Mouse (Mus musculus) thymus, adult 2 months (tissue): Measurements from ENCODE around the gene Tenm4.

Experiments used
- CTCF ChIP-seq: fragments of 200-500 bp; IDR thresholded peaks from 2 replicates; pipeline ENCODE4 v1.5.1; 2012; ENCODE audit warnings: mild to moderate bottlenecking, control low read depth, low read length, moderate library complexity, borderline replicate concordance; ENCODE audit not compliant: control insufficient read depth, poor library complexity, insufficient read depth; ENCODE audit errors: extremely low read depth
- POLR2A ChIP-seq: fragments of 200-500 bp; IDR thresholded peaks from 2 replicates; pipeline ENCODE4 v1.6.1; 2012; ENCODE audit warnings: mild to moderate bottlenecking, low read length, control low read depth, moderate library complexity; ENCODE audit not compliant: control insufficient read depth, poor library complexity, insufficient read depth; ENCODE audit errors: extremely low read depth

GRCm38 (mm10) chr7:96906216-96906615 lies 735.2 kb downstream of the Tenm4 start:
- TF ChIP-seq POLR2A (no peak), CTCF (no peak)
